Mouse (Mus musculus) CD8-positive naive resting alpha-beta T cell, adult 2 months (primary cell): ENCODE measurements around the gene Ccdc59.
A peak's percentile ranks its signal among the peaks of the same experiment; 100 is the strongest.

Source experiments
- DNase-seq, 2 experiments: peaks; one replicate each; pipeline ENCODE4 v3.0.0; 2022; ENCODE audit warnings: low read depth in 2 of 2, low spot score in 2 of 2

The Ccdc59 gene

DNA sequence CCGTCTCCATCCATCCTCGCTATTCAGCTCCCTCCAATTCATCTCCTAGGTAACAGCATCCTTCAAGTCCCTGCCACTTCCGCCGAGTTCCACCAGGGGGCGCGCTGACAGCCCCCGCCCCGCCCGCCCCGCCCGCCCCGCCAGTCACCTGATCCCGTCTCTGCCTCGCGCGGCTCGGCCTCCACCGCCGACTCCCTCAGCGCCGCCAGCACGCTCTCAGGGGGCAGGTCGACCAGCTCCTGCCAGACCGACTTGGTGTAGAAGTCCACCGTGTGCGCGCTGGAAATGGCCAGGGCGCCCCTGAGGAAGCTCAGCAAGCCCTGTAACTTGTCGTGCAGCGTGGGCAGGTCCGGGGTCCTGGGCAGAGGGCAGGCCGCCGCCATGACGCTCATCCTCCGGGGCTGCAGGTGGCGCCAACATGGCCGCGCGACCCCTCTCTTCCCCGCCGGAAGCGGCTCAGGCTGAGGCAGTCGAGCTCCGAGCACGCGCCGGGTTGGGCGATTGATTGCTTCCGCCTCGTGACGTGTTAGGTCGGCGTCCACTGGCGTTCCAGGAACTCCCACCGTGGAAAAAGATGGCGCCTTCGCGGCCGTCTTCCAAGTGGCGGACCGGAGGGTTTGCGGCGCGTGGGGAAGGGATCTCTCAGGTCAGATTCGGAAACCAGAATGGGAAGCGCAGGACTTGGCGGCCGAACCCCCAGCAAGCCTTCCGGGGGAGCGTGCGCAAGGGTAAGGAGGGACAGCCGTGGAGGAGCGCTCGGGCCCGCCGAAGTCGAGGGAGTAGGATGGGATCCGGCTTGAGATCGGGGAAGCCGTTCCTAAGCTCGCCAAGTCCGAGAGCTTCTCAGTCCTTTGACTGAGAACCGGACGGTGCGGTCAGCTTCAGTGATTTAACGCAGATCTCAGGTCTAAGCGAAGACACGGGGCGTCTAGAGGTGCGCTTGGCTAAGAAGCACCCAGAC is at the start of gene Ccdc59, which contains the start of gene Mettl25:
Gene Ccdc59, plus strand, starts transcription at position 140 of the 961 bp plus-strand sequence.
Gene Mettl25, minus strand, starts transcription at position 453 of the 961 bp plus-strand sequence.
- DNase-seq = peak; percentile 95 to 96

DNA sequence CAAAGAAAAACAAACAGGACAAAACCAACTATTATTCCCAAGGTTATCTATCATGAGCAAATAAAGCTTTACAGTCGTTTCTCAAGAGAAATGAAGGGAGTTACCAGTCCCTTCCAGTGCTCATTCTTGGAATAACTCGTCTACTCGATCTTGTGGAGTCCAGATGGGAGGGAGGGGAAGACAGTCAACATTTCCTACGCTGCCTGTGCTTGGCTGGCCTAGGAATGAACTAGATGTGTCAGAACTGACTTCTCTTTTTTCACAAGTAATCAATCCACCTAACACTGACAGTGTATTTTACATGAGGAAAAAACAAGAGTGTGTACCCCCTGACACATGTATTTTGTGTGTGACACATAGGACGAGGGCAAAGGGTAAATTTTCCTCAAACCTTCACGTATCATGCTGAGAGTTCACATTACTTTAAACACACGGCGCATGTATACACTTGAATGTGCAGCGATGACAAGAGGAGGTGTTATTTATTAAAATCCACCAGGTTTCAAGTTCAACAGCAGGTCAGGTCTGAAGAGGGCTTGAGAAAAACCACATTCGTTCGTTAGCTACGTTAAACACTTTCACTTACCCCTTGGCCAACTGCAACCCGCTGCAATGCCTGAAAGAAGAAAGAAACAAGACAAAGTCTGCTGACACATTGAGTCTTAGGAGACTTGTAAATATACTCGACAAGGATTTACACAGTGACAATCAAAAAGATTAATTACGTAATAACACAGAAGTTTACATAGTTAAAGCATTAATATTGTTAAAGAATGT is 46.9 kb upstream of the Ccdc59 start:
- no peak for DNase-seq

DNA sequence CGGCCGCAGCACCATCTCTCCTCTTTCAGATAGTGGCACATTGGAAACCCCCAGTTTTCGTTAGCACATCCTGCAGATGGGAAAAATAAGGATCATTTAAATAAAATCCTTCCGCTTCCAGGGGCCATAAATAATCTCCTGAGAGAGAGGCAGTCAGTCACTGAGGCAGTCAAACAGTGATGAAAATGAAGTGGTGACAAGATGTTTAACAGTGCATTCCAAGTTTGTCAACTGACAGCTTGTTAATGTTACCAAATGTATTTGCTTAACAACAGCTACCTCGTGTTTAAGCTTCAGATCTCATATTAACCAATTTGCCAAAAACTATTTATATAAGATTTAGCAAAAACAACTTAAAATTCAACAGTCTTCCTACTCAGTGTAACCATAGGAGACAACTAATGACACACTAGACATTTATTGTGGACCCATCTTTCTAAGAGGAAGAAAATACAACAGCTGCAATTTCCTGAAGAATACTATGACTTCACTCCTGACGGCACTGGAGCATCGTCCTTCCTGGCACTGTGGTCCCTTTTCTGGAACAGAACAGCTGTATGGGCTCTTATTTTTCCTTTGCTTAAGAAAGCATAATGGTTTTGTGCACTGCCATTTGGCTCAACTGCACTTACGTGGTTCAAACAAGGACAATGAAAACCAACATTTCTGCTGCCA is 43.5 kb upstream of the Ccdc59 start:
- no peak for DNase-seq

DNA sequence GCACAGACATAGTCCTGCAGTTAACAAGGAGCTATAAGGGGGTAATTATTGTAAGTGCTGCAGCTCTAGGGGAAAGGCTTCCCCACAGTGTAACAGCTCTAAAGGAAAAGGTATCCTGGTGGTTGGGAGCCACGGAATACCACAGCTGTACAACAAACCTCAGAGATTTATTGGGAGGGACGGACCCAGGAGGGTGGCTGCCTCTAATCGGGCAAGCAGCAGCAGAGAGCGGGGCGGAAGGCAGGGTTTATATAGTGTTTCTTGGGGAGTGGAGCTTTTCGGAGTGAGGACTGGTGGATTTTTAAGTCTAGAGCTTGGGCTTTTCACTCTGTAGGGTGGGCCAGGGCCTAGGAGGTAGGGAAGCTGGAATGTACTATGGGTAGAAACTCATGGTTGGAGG is 39.7 kb upstream of the Ccdc59 start:
- no peak for DNase-seq

DNA sequence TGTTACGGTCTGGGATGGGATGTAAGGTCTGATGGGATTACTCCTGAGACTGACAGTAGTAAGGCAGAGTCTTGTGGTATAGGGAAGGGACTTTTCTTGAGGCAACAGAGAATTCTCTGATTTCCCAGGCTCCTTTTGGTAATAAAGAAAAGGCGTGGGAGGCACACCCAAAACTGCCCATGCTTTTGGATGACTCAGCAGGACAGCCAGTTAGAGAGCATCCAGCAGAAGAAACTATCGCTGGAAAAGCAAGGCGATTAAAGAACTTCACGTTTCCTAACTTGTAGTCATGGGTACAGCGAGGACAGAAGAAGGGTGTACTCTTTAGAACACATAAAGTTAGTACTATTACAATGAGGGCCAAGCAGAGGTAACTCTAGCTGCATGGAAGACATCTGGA is 38.7 kb upstream of the Ccdc59 start:
- no peak for DNase-seq

DNA sequence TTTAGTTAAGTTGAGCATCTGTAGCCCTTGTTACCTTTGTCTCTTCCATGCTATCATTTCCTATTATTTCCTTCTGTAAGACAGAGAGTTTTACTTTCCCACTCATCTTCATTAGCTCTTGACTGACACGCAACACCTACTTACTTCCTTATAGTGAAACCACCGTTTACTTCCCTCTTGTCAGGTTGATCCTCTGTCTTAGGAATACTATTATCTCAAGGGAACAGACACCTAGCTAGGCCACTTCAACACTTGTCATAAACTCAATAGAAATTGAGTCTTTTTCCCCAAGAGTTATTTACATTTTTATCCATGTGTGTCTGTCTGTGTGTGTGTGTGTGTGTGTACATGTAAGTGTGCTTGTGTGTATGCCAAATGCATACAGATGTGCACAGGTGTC is 37.4 kb upstream of the Ccdc59 start:
- DNase-seq = no peak

DNA sequence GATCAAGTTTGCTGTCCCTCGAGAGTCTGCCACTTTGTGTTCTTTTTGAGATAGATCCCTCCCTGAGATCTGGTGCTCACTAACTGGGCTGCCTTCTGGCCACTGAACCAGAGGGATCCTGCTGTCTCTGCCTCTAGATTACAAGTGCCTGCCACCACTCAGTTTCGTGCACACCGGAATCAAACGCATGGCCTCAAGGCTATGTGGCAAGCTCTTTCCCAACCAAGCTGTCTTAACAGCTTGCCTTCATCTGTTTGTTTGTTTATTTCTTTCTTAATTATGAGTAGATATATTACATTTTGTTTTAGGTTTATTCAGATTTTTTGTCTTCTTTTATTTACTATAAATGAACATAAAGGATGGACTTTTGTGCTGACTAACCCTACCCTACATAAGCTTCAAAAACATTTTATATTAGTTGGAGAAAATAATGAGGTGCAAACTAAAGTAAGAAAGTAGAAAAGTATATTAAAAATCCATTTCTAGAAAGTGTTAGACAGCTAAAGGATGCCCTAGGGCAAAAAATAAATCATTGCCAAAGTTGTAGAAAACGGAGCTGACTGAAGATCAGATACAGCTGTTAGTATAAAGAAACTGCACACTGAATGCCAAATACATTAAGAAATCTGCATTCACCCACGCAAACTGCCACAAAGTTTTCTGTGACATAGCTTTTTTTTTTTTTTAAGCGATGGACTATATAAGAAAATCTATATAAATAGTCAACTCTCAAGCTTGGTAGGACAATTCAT is 34.4 kb upstream of the Ccdc59 start:
- DNase-seq = no peak

DNA sequence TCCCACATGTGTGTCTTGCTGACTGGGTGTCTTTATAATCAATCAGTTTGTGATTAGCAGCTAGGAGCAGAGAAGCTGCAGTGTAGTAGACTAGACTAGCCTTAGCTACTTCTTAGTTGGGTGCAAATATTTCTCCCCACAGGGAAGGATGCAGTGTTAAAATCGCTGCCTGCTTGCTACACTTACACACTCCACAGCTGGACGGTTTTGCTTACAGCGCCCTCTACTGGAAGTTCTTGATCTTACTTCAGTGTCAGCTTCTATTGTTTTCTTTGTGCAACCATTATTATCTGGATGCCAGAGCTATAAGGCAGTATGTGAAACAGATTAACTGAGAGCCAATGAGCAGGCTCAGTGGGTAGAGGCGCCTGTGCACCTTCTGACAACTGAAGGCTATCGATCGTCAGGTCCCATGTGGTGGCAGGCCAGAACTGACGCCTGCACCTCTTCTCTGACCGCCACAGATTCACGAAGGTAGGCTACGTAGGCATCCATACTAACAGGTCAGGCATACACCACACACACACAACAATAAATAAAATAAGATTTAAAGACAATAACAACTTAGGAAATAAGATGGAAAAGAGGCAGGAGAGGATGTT is 6.1 kb upstream of the Ccdc59 start:
- DNase-seq = peak; percentile 11 to 39

DNA sequence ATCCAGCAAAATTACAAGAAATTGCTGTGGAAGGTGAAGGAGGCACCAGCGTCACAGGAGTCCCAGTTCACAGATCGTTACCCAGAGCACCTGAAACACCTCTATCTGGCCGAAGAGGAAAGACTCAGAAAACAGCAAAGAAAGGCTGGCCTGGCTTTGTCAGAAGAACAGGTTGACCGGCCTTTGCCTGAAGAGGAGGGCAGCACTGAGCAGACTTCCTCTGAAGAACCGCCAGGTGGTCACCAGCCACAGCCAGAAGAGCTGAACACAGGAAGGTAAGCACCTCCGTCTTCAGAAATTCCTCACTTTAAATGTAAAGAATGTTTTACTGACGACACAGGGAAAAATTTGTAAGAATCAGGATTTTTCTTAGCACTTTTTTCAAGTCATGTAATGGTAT is 1.7 kb downstream of the Ccdc59 start:
- DNase-seq = no peak

DNA sequence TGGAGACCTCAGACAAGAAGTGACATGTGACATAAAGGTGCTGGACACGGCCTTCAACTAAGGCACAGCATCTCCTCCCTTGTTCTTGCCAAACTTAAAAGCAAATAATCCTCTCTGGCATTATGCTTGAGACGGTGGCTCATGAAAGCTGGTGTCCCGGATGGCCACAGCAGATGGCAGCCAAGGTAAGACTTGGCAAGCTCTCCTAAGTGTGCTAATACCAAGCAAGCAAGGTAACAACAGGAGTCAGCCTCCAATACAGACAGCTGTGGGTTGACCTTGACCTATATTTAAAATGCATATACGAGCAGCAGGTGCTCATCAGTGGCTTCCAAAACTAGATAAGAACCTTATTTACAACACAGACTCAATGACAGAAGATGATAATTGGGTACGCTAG is 9.4 kb downstream of the Ccdc59 start:
- DNase-seq = no peak

DNA sequence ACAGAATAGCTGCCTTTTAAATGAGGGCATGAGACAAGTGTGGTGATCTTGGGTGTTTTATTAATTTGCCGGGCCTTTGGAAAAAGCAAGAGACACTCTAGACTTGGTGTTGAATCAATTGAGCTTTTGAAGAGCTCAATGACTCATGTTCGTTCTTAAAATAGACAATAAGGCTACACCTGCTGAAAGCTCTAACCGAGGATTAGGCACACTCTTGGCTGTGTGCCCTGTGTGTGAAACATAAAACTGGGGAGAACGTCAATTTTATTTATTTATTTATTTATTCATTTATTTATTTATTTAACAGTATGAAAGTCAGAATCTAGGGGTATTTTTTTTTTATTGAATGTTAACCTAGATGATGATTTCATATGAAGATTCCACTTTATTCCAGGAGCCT is 10.3 kb downstream of the Ccdc59 start:
- DNase-seq = no peak

DNA sequence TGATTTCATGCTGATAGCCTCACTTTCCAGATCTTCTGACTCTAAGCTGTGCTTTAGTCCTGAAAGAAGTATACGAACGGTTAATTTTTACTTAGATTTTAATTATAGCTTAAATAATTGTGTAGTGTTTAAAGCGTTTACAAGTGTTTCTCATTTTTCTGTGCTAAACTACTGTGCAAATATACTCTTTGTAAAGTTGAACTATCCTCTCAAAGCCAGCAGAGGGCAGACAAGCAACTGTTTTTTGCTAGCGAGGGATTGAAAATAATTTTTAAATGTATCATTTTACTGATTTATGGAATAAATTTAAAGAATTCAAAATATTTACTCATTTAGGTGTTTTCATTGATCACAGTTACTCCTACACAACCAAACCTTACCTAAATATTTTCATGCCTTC is 26.4 kb downstream of the Ccdc59 start:
- no peak for DNase-seq
